Mouse (Mus musculus): ENCODE results near the gene Cdkl5.

Gene Cdkl5

DNA sequence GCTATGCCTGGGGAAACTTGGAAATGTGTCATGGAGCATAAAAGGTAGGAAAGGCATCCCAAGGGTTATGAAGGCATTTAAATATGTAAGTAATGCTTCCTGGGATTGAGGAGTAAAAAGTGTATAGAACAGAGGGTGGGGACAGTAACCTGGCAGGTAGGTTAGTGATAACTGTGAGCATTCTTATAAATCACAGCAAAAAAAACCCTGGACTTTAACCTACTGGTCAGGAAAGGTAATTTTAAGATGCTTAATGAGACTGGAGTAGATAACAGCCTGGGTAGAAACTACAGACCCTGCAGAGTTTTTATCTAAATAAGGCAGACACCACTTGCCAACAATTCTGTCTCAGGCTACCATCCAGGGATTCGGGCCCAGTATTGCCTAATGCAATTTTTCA is 245.9 kb downstream of the Cdkl5 start:
- DNase-seq (ENCODE audit: low read depth in 1 of 2, low spot score in 2 of 2): no peak

GRCm38 (mm10) chrX:160745399-160745798 is 249.1 kb downstream of the Cdkl5 start:
- DNase-seq (ENCODE audit: low read depth in 1 of 2, low spot score in 2 of 2): no peak

DNA sequence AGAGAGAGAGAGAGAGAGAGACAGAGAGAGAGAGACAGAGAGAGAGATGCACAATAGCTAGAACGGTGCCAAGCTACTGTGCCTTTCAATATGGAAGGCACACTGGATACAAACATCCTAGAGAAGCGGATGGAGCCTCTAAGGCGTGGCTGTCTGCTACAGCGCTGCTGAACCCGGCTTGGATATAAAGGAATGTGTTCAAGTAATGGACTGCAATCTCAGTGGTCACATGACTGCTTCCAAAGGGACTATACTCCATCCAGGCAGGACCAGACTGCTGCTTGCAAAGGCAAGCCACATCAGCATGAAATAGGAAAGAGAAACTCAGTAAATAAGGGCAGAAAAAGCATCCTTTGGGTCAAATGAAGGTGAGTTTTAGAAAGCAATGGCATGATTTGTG is 258.9 kb downstream of the Cdkl5 start, which contains the start of gene Ppef1:
Gene Ppef1 (minus strand): TSS at position 116 of the 400 bp plus-strand sequence.
- no peak for DNase-seq (ENCODE audit: low read depth in 1 of 2, low spot score in 2 of 2)
